Mouse (Mus musculus): Measurements from ENCODE around the gene Dlx2. TPM values are rescaled to one million over a fixed set of nuclear protein-coding genes. Genes with fewer than 3 reads are reported as not detected.
A peak's percentile ranks its signal among the peaks of the same experiment; 100 is the strongest.

Gene Dlx2
- polyA plus RNA-seq (2015; fragmentation: Nextera tagmentation; extraction: Ambion mirVana) = 6.2 and 8.5 TPM in 2 replicates

- Histone ChIP-seq H3K9me3 (replicated peaks) (no peaks in the 10 kb centered on the region), H3K4me2 (replicated peaks) (peak within 1 kb of the TSS; percentile 96), H3K4me1 (peaks cover 39% of the 10 kb centered on the region), H3K36me3 (no peaks in the 10 kb centered on the region), H3K4me3 (replicated peaks) (peak within 1 kb of the TSS; percentile 53), H3K9ac (peak within 1 kb of the TSS; percentile 40), H3K27me3 (peaks cover 84% of the 10 kb centered on the region), H3K27ac (replicated peaks) (peak within 1 kb of the TSS; percentile 74)
- ATAC-seq (ENCODE audit: insufficient number of reproducible peaks, low FRiP score, low TSS enrichment, low read depth) = peak; percentile 45; the same call in 1 of the 2 replicates
- WGBS = under 1% methylated on average over 37 of the region's 37 CpGs
These were observed at the start of gene Dlx2 for GRCm38 (mm10) chr2:71546640-71547071. Gene Dlx2 (minus strand): TSS chr2:71546754.

DNA sequence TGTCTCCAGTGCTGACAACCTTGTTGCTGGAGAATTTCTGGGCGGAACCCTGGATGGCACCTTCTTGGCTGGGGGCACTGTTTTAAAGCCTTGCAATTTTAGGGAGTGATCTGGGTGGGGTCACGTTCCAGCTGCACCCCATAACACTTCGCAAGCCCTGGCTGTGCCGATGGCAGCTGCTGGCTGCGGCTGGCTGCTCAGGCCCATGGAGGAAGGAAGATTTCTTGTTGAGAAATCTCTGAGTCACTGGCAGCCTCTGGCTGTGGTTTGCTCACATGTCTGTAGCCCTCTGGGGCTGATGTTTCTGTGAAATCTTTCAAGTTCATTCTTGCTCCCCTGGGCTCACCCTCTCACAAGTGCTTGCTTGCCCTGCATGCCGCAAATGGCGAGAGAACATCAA is 47.9 kb upstream of the Dlx2 start:
- Histone ChIP-seq H3K9ac (no peak overlapping the region), H3K4me3 (replicated peaks) (no peak overlapping the region), H3K4me2 (replicated peaks) (peak overlapping the region; percentile 12; the same call in 1 of the 2 replicates), H3K27ac (replicated peaks) (peak overlapping the region; percentile 48; the same call in 1 of the 2 replicates), H3K4me1 (peaks cover 13% of the 10 kb centered on the region), H3K36me3 (no peaks in the 10 kb centered on the region), H3K27me3 (peaks cover 4% of the 10 kb centered on the region; the same call in 1 of the 2 replicates), H3K9me3 (replicated peaks) (no peaks in the 10 kb centered on the region)
- 48% methylated on average over 7 of the region's 7 CpGs for WGBS
- ATAC-seq (ENCODE audit: insufficient number of reproducible peaks, low FRiP score, low TSS enrichment, low read depth) = 0 out of 2 replicates have a peak, but pooled peaks have one; percentile 29

- WGBS = 79% methylated on average over 9 of the region's 9 CpGs
- no peaks in the 10 kb centered on the region for H3K4me1 ChIP-seq
These were observed 42.6 kb upstream of the Dlx2 start for GRCm38 (mm10) chr2:71589114-71589513.

GRCm38 (mm10) chr2:71581488-71581887 is 34.9 kb upstream of the Dlx2 start:
- H3K27ac ChIP-seq (replicated peaks) = no peak overlapping the region
- H3K4me1 ChIP-seq = peaks cover 7% of the 10 kb centered on the region; the same call in 1 of the 2 replicates
- H3K27me3 ChIP-seq = peaks cover 4% of the 10 kb centered on the region; the same call in 1 of the 2 replicates
- peak overlapping the region; percentile 44; the same call in 1 of the 2 replicates for H3K9ac ChIP-seq
- peak overlapping the region; percentile 60 for H3K4me3 ChIP-seq (replicated peaks)
- H3K4me2 ChIP-seq (replicated peaks) = peak overlapping the region; percentile 91
- WGBS = 54% methylated on average over 5 of the region's 5 CpGs
- no peaks in the 10 kb centered on the region for H3K9me3 ChIP-seq (replicated peaks)
- no peaks in the 10 kb centered on the region for H3K36me3 ChIP-seq
- no peak for ATAC-seq (ENCODE audit: insufficient number of reproducible peaks, low FRiP score, low TSS enrichment, low read depth)

More at GRCm38 (mm10) chr2:71589114-71589513, 42.6 kb upstream of the Dlx2 start:
- no peak; the same call in 1 of the 2 replicates for ATAC-seq (ENCODE audit: insufficient number of reproducible peaks, low FRiP score, low TSS enrichment, low read depth)
- H3K27me3 ChIP-seq = no peaks in the 10 kb centered on the region
- H3K9ac ChIP-seq = no peak overlapping the region
- no peak overlapping the region for H3K4me3 ChIP-seq (replicated peaks)
- no peaks in the 10 kb centered on the region for H3K36me3 ChIP-seq
- no peak overlapping the region for H3K27ac ChIP-seq (replicated peaks)
- H3K9me3 ChIP-seq (replicated peaks) = no peaks in the 10 kb centered on the region
- H3K4me2 ChIP-seq (replicated peaks) = no peak overlapping the region

DNA sequence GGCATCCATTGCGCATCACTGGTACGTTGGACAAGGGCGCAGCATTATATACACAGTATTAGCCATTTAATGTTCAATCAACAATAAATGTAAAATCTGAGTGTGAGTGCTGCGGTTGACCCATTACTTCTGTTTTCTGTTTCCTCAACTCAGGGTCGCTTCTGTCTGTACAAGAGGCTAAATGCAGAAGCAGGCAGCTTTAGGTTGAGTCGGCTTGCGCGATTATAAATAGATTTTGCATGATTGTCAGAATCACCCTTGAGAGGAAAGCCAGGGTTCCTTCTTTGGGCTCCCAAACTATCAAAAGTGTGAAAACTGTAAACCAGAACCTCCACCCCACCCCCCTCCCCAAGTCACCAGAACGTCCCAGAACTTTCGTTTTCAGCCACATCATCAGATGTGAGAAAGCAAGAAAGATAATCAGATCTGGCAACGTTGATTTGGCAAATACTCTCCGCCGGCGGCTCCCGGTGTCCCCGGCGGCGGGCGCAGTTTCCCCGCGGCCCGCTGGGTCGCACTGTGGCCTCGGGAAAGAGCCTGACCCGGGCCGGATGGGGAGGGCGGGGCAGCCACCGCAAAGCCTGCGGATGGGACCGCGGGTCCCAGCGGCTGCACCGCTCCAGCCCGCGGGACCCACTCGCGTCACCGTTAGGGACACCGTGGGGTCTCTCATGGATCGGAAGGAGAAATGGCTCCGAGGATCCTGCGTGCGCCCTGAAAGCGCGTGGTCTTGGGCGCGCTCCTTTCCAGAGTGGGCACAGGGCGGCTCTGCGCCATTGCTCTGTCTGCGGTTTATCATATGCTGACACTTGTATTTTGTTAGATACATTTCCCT is 34.3 kb upstream of the Dlx2 start:
- H3K4me2 ChIP-seq (replicated peaks) = peak overlapping the region; percentile 91
- no peaks in the 10 kb centered on the region for H3K36me3 ChIP-seq
- 10% methylated on average over 50 of the region's 50 CpGs for WGBS
- peak overlapping the region; percentile 60 for H3K4me3 ChIP-seq (replicated peaks)
- H3K9ac ChIP-seq = peak overlapping the region; percentile 44; the same call in 1 of the 2 replicates
- H3K9me3 ChIP-seq (replicated peaks) = no peaks in the 10 kb centered on the region
- H3K4me1 ChIP-seq = peaks cover 7% of the 10 kb centered on the region; the same call in 1 of the 2 replicates
- peaks cover 4% of the 10 kb centered on the region; the same call in 1 of the 2 replicates for H3K27me3 ChIP-seq
- no peak overlapping the region for H3K27ac ChIP-seq (replicated peaks)
- peak; percentile 63; the same call in 1 of the 2 replicates for ATAC-seq (ENCODE audit: insufficient number of reproducible peaks, low FRiP score, low TSS enrichment, low read depth)

- Histone ChIP-seq H3K4me2 (replicated peaks) (no peak overlapping the region), H3K9ac (no peak overlapping the region), H3K4me3 (replicated peaks) (no peak overlapping the region), H3K27ac (replicated peaks) (no peak overlapping the region), H3K9me3 (replicated peaks) (no peaks in the 10 kb centered on the region), H3K4me1 (peaks cover 7% of the 10 kb centered on the region; the same call in 1 of the 2 replicates), H3K36me3 (no peaks in the 10 kb centered on the region), H3K27me3 (peaks cover 4% of the 10 kb centered on the region; the same call in 1 of the 2 replicates)
- no peak for ATAC-seq (ENCODE audit: insufficient number of reproducible peaks, low FRiP score, low TSS enrichment, low read depth)
- 95% methylated on average over 2 of the region's 2 CpGs for WGBS
These were observed 30.5 kb upstream of the Dlx2 start for GRCm38 (mm10) chr2:71577059-71577458.

- no peak overlapping the region for H3K27ac ChIP-seq (replicated peaks)
- H3K9me3 ChIP-seq (replicated peaks) = no peaks in the 10 kb centered on the region
- H3K4me3 ChIP-seq (replicated peaks) = no peak overlapping the region
- no peak overlapping the region for H3K4me2 ChIP-seq (replicated peaks)
- H3K4me1 ChIP-seq = no peaks in the 10 kb centered on the region
- WGBS = 15% methylated on average over 4 of the region's 4 CpGs
- no peaks in the 10 kb centered on the region for H3K27me3 ChIP-seq
- no peak for ATAC-seq (ENCODE audit: insufficient number of reproducible peaks, low FRiP score, low TSS enrichment, low read depth)
- H3K9ac ChIP-seq = no peak overlapping the region
- no peaks in the 10 kb centered on the region for H3K36me3 ChIP-seq
These were observed 27.2 kb upstream of the Dlx2 start for GRCm38 (mm10) chr2:71573736-71574135.

DNA sequence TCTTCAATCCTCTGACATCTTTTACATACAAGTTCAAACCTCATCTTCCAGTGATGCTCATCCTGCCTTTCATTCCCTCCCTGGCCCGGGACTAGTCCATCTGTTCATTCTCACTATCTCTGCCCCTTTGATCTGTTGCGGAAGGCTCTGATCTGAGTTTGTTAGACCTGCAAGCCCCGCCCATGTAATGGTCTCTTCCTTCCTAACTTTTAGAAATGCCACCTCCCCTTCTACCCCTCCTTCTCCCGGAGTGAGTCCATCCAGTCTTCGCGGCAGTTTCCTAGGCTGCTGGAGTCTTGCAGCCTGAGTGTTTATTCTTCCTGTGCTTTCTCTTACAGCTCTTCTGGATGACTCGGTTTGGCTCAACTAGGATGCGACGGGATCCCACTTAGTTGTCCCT is 19.9 kb upstream of the Dlx2 start:
- no peaks in the 10 kb centered on the region for H3K36me3 ChIP-seq
- H3K27me3 ChIP-seq = no peaks in the 10 kb centered on the region
- no peak overlapping the region for H3K4me2 ChIP-seq (replicated peaks)
- WGBS = 85% methylated on average over 9 of the region's 9 CpGs
- no peaks in the 10 kb centered on the region for H3K9me3 ChIP-seq (replicated peaks)
- no peak for ATAC-seq (ENCODE audit: insufficient number of reproducible peaks, low FRiP score, low TSS enrichment, low read depth)
- no peak overlapping the region for H3K4me3 ChIP-seq (replicated peaks)
- no peak overlapping the region for H3K9ac ChIP-seq
- H3K27ac ChIP-seq (replicated peaks) = no peak overlapping the region
- H3K4me1 ChIP-seq = no peaks in the 10 kb centered on the region

DNA sequence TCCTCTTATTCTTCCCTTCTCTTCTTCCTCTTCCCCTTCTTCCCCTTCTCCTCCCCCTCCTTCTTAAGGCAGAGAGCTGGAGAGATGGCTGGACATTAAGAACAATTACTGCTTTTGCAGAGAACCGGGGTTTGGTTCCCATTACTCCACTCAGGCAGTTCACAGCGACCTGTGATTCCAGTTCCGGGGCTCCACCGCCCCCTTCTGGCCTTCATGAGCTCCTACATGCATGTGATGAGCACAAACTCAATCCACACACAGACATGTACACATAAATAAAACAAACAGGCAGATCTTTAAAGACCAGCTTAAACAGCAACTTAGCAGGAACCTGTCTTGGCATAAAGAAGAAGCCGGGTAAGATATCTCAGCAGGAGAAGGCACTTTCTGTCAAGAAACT is 9.5 kb upstream of the Dlx2 start:
- Histone ChIP-seq H3K9me3 (replicated peaks) (no peaks in the 10 kb centered on the region), H3K4me1 (0 out of 2 replicates have a peak, but pooled peaks cover 4% of the 10 kb centered on the region), H3K27me3 (peaks cover 23% of the 10 kb centered on the region), H3K4me2 (replicated peaks) (no peak overlapping the region), H3K4me3 (replicated peaks) (no peak overlapping the region), H3K36me3 (no peaks in the 10 kb centered on the region), H3K27ac (replicated peaks) (no peak overlapping the region), H3K9ac (no peak overlapping the region)
- WGBS = 63% methylated on average over 5 of the region's 5 CpGs
- no peak for ATAC-seq (ENCODE audit: insufficient number of reproducible peaks, low FRiP score, low TSS enrichment, low read depth)

GRCm38 (mm10) chr2:71551704-71552103 is 5.2 kb upstream of the Dlx2 start:
- no peak overlapping the region for H3K4me3 ChIP-seq (replicated peaks)
- H3K4me2 ChIP-seq (replicated peaks) = 0 out of 2 replicates have a peak overlapping the region, but pooled peaks have one; percentile 15
- H3K4me1 ChIP-seq = peaks cover 7% of the 10 kb centered on the region
- H3K27me3 ChIP-seq = peaks cover 56% of the 10 kb centered on the region
- no peak overlapping the region for H3K27ac ChIP-seq (replicated peaks)
- H3K9ac ChIP-seq = no peak overlapping the region
- H3K36me3 ChIP-seq = no peaks in the 10 kb centered on the region
- H3K9me3 ChIP-seq (replicated peaks) = no peaks in the 10 kb centered on the region
- ATAC-seq (ENCODE audit: insufficient number of reproducible peaks, low FRiP score, low TSS enrichment, low read depth) = no peak
- WGBS = 2% methylated on average over 18 of the region's 18 CpGs

GRCm38 (mm10) chr2:71550330-71550729 is 3.8 kb upstream of the Dlx2 start:
- no peak overlapping the region for H3K27ac ChIP-seq (replicated peaks)
- H3K27me3 ChIP-seq = peaks cover 70% of the 10 kb centered on the region
- H3K4me1 ChIP-seq = peaks cover 21% of the 10 kb centered on the region
- no peak overlapping the region for H3K9ac ChIP-seq
- WGBS = 53% methylated on average over 3 of the region's 3 CpGs
- ATAC-seq (ENCODE audit: insufficient number of reproducible peaks, low FRiP score, low TSS enrichment, low read depth) = no peak
- H3K4me3 ChIP-seq (replicated peaks) = no peak overlapping the region
- H3K4me2 ChIP-seq (replicated peaks) = no peak overlapping the region
- H3K36me3 ChIP-seq = no peaks in the 10 kb centered on the region
- no peaks in the 10 kb centered on the region for H3K9me3 ChIP-seq (replicated peaks)
